8 mouse cellular contexts compared by ENCODE assay signal in the genomic region with DNA sequence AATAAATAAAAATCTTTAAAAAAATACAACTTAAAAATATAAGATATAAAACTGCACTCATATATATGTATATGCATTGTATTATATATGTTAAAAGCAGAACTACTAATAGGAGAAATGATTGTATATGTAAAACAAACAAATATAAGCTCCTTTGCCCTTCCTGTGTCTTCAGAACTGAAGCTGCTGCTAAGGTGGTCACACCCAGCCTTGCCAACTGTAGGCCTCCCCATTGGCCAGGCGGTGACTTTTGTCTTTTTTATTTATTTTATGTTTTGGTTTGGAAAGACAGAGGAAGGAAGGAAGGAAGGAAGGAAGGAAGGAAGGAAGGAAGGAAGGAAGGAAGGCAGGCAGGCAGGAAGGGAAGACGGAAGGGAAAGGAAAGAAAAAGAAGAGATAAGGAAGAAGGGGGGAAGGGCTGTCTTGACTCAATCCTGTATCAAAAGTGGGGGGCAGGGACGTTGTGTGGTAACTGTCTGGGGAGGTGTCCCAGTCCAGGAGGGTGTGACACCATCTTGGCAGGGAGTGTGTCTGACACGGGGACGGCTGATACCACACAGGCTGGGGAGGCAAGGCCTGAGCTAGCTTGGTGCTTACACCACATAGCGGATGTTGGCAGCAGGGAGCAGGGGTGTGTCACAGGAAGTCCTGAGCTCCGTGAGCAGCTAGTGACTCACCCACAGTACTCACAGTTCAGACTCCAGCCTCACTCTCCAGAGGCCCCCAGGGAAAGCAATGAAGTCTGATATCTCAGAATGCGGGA. TPM values are rescaled to one million over a fixed set of nuclear protein-coding genes. Genes with fewer than 3 reads are reported as not detected.
DNase-seq lines count a peak whose midpoint lies in the region; ATAC-seq and TF ChIP-seq lines count a peak whose summit lies in the region.

No protein-coding gene starts in this region.

- H3K27ac ChIP-seq in hindbrain, embryonic 16.5 days (ENCODE audit: low read depth, low read length): no peak overlapping the region
- H3K27ac ChIP-seq in hindbrain, embryonic 11.5 days (ENCODE audit: low read depth, low read length): no peak overlapping the region
- peak overlapping the region; percentile 79 for H3K27ac ChIP-seq in heart, postnatal 0 days (ENCODE audit: low read depth)
- peak overlapping the region; percentile 42; the same call in 1 of the 2 replicates for H3K27ac ChIP-seq in olfactory bulb, adult 2 months (ENCODE audit: insufficient read depth, low read depth, low read length)

- 68% methylated on average over 8 of the region's 8 CpGs for WGBS in hindbrain, embryonic 16.5 days
- 70% methylated on average over 8 of the region's 8 CpGs for WGBS in hindbrain, embryonic 11.5 days
- 21% methylated on average over 8 of the region's 8 CpGs for WGBS in heart, postnatal 0 days
- WGBS in olfactory bulb, adult 2 months: 54% methylated on average over 8 of the region's 8 CpGs

- no peak for TF ChIP-seq POLR2A in olfactory bulb, adult 2 months (IDR thresholded peaks at IDR 0.05; ENCODE audit: insufficient read depth, low read depth, low read length)

- no peak overlapping the region for H3K9ac ChIP-seq in hindbrain, embryonic 16.5 days (ENCODE audit: low read depth, low read length)
- no peak overlapping the region for H3K9ac ChIP-seq in hindbrain, embryonic 11.5 days (ENCODE audit: low read depth, low read length)
- no peak overlapping the region for H3K9ac ChIP-seq in heart, postnatal 0 days (replicated peaks; ENCODE audit: low read depth, low read length)

- no peak for TF ChIP-seq CTCF in heart, postnatal 0 days (IDR thresholded peaks at IDR 0.05; ENCODE audit: low read depth)
- no peak for TF ChIP-seq CTCF in olfactory bulb, adult 2 months (IDR thresholded peaks at IDR 0.05; ENCODE audit: insufficient read depth, low read depth, low read length)

- H3K4me1 ChIP-seq in hindbrain, embryonic 16.5 days (ENCODE audit: control insufficient read depth, insufficient read depth, low read depth, low read length): no peaks in the 10 kb centered on the region
- no peaks in the 10 kb centered on the region for H3K4me1 ChIP-seq in hindbrain, embryonic 11.5 days (replicated peaks; ENCODE audit: control insufficient read depth, insufficient read depth, low read length)
- peaks cover 18% of the 10 kb centered on the region for H3K4me1 ChIP-seq in heart, postnatal 0 days (ENCODE audit: control insufficient read depth, insufficient read depth)
- peaks cover 11% of the 10 kb centered on the region for H3K4me1 ChIP-seq in olfactory bulb, adult 2 months (ENCODE audit: control insufficient read depth, insufficient read depth, low read length)

- peak; percentile 48; the same call in 1 of the 2 replicates for ATAC-seq in hindbrain, embryonic 16.5 days
- ATAC-seq in hindbrain, embryonic 11.5 days (ENCODE audit: low FRiP score): no peak
- peak; percentile 98 for ATAC-seq in common myeloid progenitor, adult 5-6 weeks (replicated peaks; ENCODE audit: low read depth, poor library complexity, severe bottlenecking)
- peak; percentile 93 for ATAC-seq in heart, postnatal 0 days (ENCODE audit: insufficient read depth, low read depth)

- no peak overlapping the region for H3K4me3 ChIP-seq in hindbrain, embryonic 16.5 days (ENCODE audit: low read length)
- H3K4me3 ChIP-seq in hindbrain, embryonic 11.5 days (ENCODE audit: low read depth, low read length): no peak overlapping the region
- H3K4me3 ChIP-seq in heart, postnatal 0 days (ENCODE audit: low read depth, low read length): no peak overlapping the region
- H3K4me3 ChIP-seq in olfactory bulb, adult 2 months (ENCODE audit: insufficient read depth, low read depth, low read length): no peak overlapping the region

- TF ChIP-seq EP300 in heart, postnatal 0 days (IDR thresholded peaks at IDR 0.05; ENCODE audit: low read depth): peak; percentile 61

- no peaks in the 10 kb centered on the region for H3K27me3 ChIP-seq in hindbrain, embryonic 16.5 days (replicated peaks; ENCODE audit: control insufficient read depth, insufficient read depth, low read length)
- H3K27me3 ChIP-seq in hindbrain, embryonic 11.5 days (ENCODE audit: control insufficient read depth, insufficient read depth, low read length): no peaks in the 10 kb centered on the region
- no peaks in the 10 kb centered on the region for H3K27me3 ChIP-seq in heart, postnatal 0 days (ENCODE audit: control insufficient read depth, insufficient read depth, low read length)

- H3K9me3 ChIP-seq in hindbrain, embryonic 16.5 days (ENCODE audit: control insufficient read depth, low read length): no peaks in the 10 kb centered on the region
- no peaks in the 10 kb centered on the region for H3K9me3 ChIP-seq in hindbrain, embryonic 11.5 days (ENCODE audit: control insufficient read depth, low read length)
- no peaks in the 10 kb centered on the region for H3K9me3 ChIP-seq in heart, postnatal 0 days (replicated peaks; ENCODE audit: control insufficient read depth, low read length)

- no peak overlapping the region for H3K4me2 ChIP-seq in hindbrain, embryonic 16.5 days (ENCODE audit: low read length)
- H3K4me2 ChIP-seq in hindbrain, embryonic 11.5 days (replicated peaks; ENCODE audit: low read depth, low read length): no peak overlapping the region
- H3K4me2 ChIP-seq in heart, postnatal 0 days (ENCODE audit: low read depth, low read length): no peak overlapping the region; the same call in 1 of the 2 replicates

- no peak for DNase-seq in hindbrain, embryonic 11.5 days (ENCODE audit: low spot score)
- DNase-seq in heart, postnatal 0 days (ENCODE audit: low spot score): peak; percentile 88
- peak; percentile 96 for DNase-seq in liver
- no peak for DNase-seq in layer of hippocampus, adult 8-10 months (ENCODE audit: low spot score in 2 of 2)
- no peak for DNase-seq in cerebellum, adult 8-10 months

- no peaks in the 10 kb centered on the region for H3K36me3 ChIP-seq in hindbrain, embryonic 16.5 days (ENCODE audit: control insufficient read depth, insufficient read depth, low read length)
- no peaks in the 10 kb centered on the region for H3K36me3 ChIP-seq in hindbrain, embryonic 11.5 days (ENCODE audit: control insufficient read depth, insufficient read depth, low read length)
- no peaks in the 10 kb centered on the region for H3K36me3 ChIP-seq in heart, postnatal 0 days (replicated peaks; ENCODE audit: control insufficient read depth, insufficient read depth, low read length)

RNA-seq across cellular contexts. Expression of gene Actb, which starts 13.9 kb away (rescaled TPM):
- 11,512 and 13,219 TPM in 2 replicates for polyA plus RNA-seq in hindbrain, embryonic 16.5 days (2015; fragmentation: Nextera tagmentation; extraction: Ambion mirVana)
- polyA plus RNA-seq in hindbrain, embryonic 11.5 days (2014; fragmentation: Nextera tagmentation; extraction: Ambion mirVana): 15,671 and 16,656 TPM in 2 replicates
- 1,770 and 1,788 TPM in 2 replicates for total RNA-seq in common myeloid progenitor, adult 5-6 weeks (2017)
- 2,129 and 2,574 TPM in 2 replicates for total RNA-seq in heart, postnatal 0 days (2014; rRNA removed; ENCODE audit: low replicate concordance)
- polyA plus RNA-seq in heart, postnatal 0 days (2015; fragmentation: Nextera tagmentation; extraction: Ambion mirVana): 4,473 and 4,544 TPM in 2 replicates
- 1,129 and 2,319 TPM in 2 replicates for polyA plus RNA-seq in olfactory bulb, adult 2 months (2012; ENCODE audit: insufficient read depth, insufficient read length, low replicate concordance, missing spikeins)
- 1,000 to 10,000 TPM; 2,836 to 3,420 (median 3,105) TPM for total RNA-seq in layer of hippocampus, adult 8-10 months (2022)

RNA-seq across cellular contexts. Expression of gene Fbxl18, which starts 25.3 kb away (rescaled TPM):
- polyA plus RNA-seq in hindbrain, embryonic 16.5 days (2015; fragmentation: Nextera tagmentation; extraction: Ambion mirVana): 29.7 and 32.9 TPM in 2 replicates
- polyA plus RNA-seq in hindbrain, embryonic 11.5 days (2014; fragmentation: Nextera tagmentation; extraction: Ambion mirVana): 12.1 and 14.5 TPM in 2 replicates
- 2.0 and 3.9 TPM in 2 replicates for total RNA-seq in common myeloid progenitor, adult 5-6 weeks (2017)
- 12.5 and 17.8 TPM in 2 replicates for total RNA-seq in heart, postnatal 0 days (2014; rRNA removed; ENCODE audit: low replicate concordance)
- polyA plus RNA-seq in heart, postnatal 0 days (2015; fragmentation: Nextera tagmentation; extraction: Ambion mirVana): 6.8 and 7.3 TPM in 2 replicates
- polyA plus RNA-seq in olfactory bulb, adult 2 months (2012; ENCODE audit: insufficient read depth, insufficient read length, low replicate concordance, missing spikeins): not detected in 2 replicates
- 10 to 100 TPM; 32.3 to 41.1 (median 33.8) TPM for total RNA-seq in layer of hippocampus, adult 8-10 months (2022)

RNA-seq across cellular contexts. Expression of gene Fscn1, which starts 39.7 kb away (rescaled TPM):
- polyA plus RNA-seq in hindbrain, embryonic 16.5 days (2015; fragmentation: Nextera tagmentation; extraction: Ambion mirVana): 478 and 522 TPM in 2 replicates
- polyA plus RNA-seq in hindbrain, embryonic 11.5 days (2014; fragmentation: Nextera tagmentation; extraction: Ambion mirVana): 570 and 615 TPM in 2 replicates
- total RNA-seq in common myeloid progenitor, adult 5-6 weeks (2017): 0.64 TPM in 1 of 2 replicates, not detected in the other
- 101 and 104 TPM in 2 replicates for total RNA-seq in heart, postnatal 0 days (2014; rRNA removed; ENCODE audit: low replicate concordance)
- 77.9 and 78.7 TPM in 2 replicates for polyA plus RNA-seq in heart, postnatal 0 days (2015; fragmentation: Nextera tagmentation; extraction: Ambion mirVana)
- polyA plus RNA-seq in olfactory bulb, adult 2 months (2012; ENCODE audit: insufficient read depth, insufficient read length, low replicate concordance, missing spikeins): not detected in 2 replicates
- 100 to 1,000 TPM; 150 to 174 (median 163) TPM for total RNA-seq in layer of hippocampus, adult 8-10 months (2022)

Comparison
In these comparisons a context has a peak if more than half of its experiments do, and no peak if none do; other contexts are left out.
1. H3K27ac ChIP-seq: peak in heart, postnatal 0 days (single experiment) and olfactory bulb, adult 2 months (single experiment); none in hindbrain, embryonic 16.5 days (single experiment) and hindbrain, embryonic 11.5 days (single experiment).
2. DNase-seq: peak in heart, postnatal 0 days (single experiment) and liver (single experiment); none in hindbrain, embryonic 11.5 days (single experiment), layer of hippocampus, adult 8-10 months (0 of 2) and cerebellum, adult 8-10 months (single experiment).